Mouse (Mus musculus) layer of hippocampus, adult 8-10 months (tissue): ENCODE data around the gene Zfp772. TPM values are rescaled to one million over a fixed set of nuclear protein-coding genes. Genes with fewer than 3 reads are reported as not detected.
A peak's percentile ranks its signal among the peaks of the same experiment; 100 is the strongest.
"Not testable (repeated sequence)": the region's sequence is repeated elsewhere in the genome, so short reads cannot be mapped to it uniquely, and the experiment has no call there.

Experiments
- DNase-seq, 2 experiments: peaks; one replicate each; pipeline ENCODE4 v3.0.0; 2022; ENCODE audit warnings: low spot score in 2 of 2
- total RNA-seq, 4 experiments: library from RNA; stranded (reverse); gene quantifications; 2 replicates each; pipeline ENCODE4 v1.2.4; 2022

Gene Zfp772
- 10 to 100 TPM in 1 of 4 experiments, 1 to 10 TPM in 3; 7.0 to 10.2 (median 9.0) TPM for total RNA-seq

- DNase-seq: peak; percentile 46 to 50
Observed at GRCm38 (mm10) chr7:7209313-7210151, at the start of gene Zfp772. Zfp772 (minus strand) TSS chr7:7209998.

- not testable (repeated sequence) for DNase-seq
Observed at GRCm38 (mm10) chr7:7247228-7247627, 37.4 kb upstream of the Zfp772 start, which contains the start of gene Vmn2r29. Vmn2r29 (minus strand) TSS chr7:7247328.

- DNase-seq: peak; percentile 55 to 75
Observed at GRCm38 (mm10) chr7:7188191-7188942, 21.4 kb downstream of the Zfp772 start.

- no peak for DNase-seq
Observed at GRCm38 (mm10) chr7:7187417-7188190, 22.2 kb downstream of the Zfp772 start.

GRCm38 (mm10) chr7:7185897-7186296 is 23.9 kb downstream of the Zfp772 start:
- no peak for DNase-seq

- peak; percentile 67 to 69 for DNase-seq
Observed at GRCm38 (mm10) chr7:7171227-7172147, 38.3 kb downstream of the Zfp772 start, which contains the start of gene Zfp418. Zfp418 (plus strand) TSS chr7:7171330.

Other genes with a start within 250 kb of the Zfp772 start
- under 1 TPM in 1 of 4 experiments, not detected in 3; 0.60 TPM for gene Aurkc, start 214.7 kb downstream of the Zfp772 start, total RNA-seq
- 10 to 100 TPM; 11.4 to 14.5 (median 13.5) TPM for gene Zfp954, start 88.5 kb downstream of the Zfp772 start, total RNA-seq
- 1 to 10 TPM; 2.3 to 3.5 (median 3.0) TPM for gene Zfp773, start 73.2 kb downstream of the Zfp772 start, total RNA-seq
- gene Zfp418, start 38.7 kb downstream of the Zfp772 start, total RNA-seq: 1 to 10 TPM; 7.0 to 9.4 (median 8.6) TPM
- 1 to 10 TPM; 1.9 to 4.2 (median 2.2) TPM for gene Vmn2r29, start 37.3 kb upstream of the Zfp772 start, total RNA-seq
- gene Gm45844, start 68.3 kb upstream of the Zfp772 start, total RNA-seq: 10 to 100 TPM; 11.4 to 12.6 (median 11.8) TPM
- 100 to 1,000 TPM; 119 to 129 (median 124) TPM for gene Clcn4, start 90.9 kb upstream of the Zfp772 start, total RNA-seq
- under 1 TPM; 0.16 to 0.45 (median 0.27) TPM for gene Vmn2r30, start 127.6 kb upstream of the Zfp772 start, total RNA-seq
- gene Gm45783, start 164.6 kb upstream of the Zfp772 start, total RNA-seq: under 1 TPM in 1 of 4 experiments, not detected in 3; 0.67 TPM
- not detected for gene Vmn2r31, start 189.7 kb upstream of the Zfp772 start, total RNA-seq